Mouse (Mus musculus): ENCODE results near the gene Olfr1047. TPM values are rescaled to one million over a fixed set of nuclear protein-coding genes. Genes with fewer than 3 reads are reported as not detected.

Gene Olfr1047
- total and polyA plus RNA-seq, 3 experiments = not detected

DNA sequence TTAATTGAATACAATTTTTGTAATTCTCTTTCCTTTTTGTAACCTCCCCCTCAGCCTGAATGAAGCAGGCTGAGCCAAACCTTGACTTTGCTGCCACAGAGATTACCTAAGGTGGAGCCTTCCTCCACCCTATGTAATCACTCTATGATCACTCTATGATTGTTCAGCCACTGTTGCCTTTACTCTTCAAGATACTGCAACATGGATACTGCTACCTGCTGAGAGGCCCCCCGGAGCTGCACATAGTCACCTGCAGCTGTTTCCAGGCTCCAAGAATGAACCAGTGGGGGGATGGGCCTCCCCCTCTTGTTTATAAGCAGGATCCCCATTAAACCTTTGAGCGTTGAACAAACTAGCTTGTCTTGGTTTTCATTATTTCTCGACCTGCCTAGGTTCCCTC, 51.3 kb downstream of the Olfr1047 start:
- no peak overlapping the region for H3K27ac ChIP-seq (ENCODE audit: insufficient read depth, low read depth)
- DNase-seq (ENCODE audit: extremely low read depth) = no peak
- H3K9ac ChIP-seq (ENCODE audit: insufficient read depth, low read depth) = no peak overlapping the region
- H3K4me2 ChIP-seq (ENCODE audit: insufficient read depth, low read depth, poor library complexity, severe bottlenecking) = no peak overlapping the region
- TF ChIP-seq USF2 (conservative IDR thresholded peaks at IDR 0.05; ENCODE audit: low read depth, low read length) (no peak), TBP (conservative IDR thresholded peaks at IDR 0.05; ENCODE audit: low read depth, low read length) (no peak), RAD21 (IDR thresholded peaks at IDR 0.05; ENCODE audit: low read depth, low read length) (no peak), ZMIZ1 (IDR thresholded peaks at IDR 0.05; ENCODE audit: low read depth, low read length) (no peak), E2F4 (IDR thresholded peaks at IDR 0.05; ENCODE audit: insufficient replicate concordance, low read depth, low read length) (no peak), POLR2AphosphoS2 (IDR thresholded peaks at IDR 0.05; ENCODE audit: low read depth, low read length) (no peak), SMC3 (IDR thresholded peaks at IDR 0.05; ENCODE audit: low read depth, low read length) (no peak), EP300 (IDR thresholded peaks at IDR 0.05; ENCODE audit: low read length) (no peak), HCFC1 (IDR thresholded peaks at IDR 0.05; ENCODE audit: low read depth, low read length) (no peak), RCOR1 (conservative IDR thresholded peaks at IDR 0.05; ENCODE audit: low read depth, low read length) (no peak), NRF1 (IDR thresholded peaks at IDR 0.05; ENCODE audit: low read depth, low read length) (no peak), UBTF (IDR thresholded peaks at IDR 0.05; ENCODE audit: low read depth, low read length) (no peak), BHLHE40 (IDR thresholded peaks at IDR 0.05; ENCODE audit: low read depth, low read length) (no peak), MXI1 (IDR thresholded peaks at IDR 0.05; ENCODE audit: low read depth, low read length) (no peak), JUND (conservative IDR thresholded peaks at IDR 0.05; ENCODE audit: low read depth, low read length) (no peak)
- H3K4me1 ChIP-seq (ENCODE audit: control insufficient read depth in 1 of 2, insufficient read depth in 2 of 2) = no peaks in the 10 kb centered on the region
- no peaks in the 10 kb centered on the region for H3K36me3 ChIP-seq (replicated peaks in 1 of 2; ENCODE audit: control insufficient read depth in 1 of 2, insufficient read depth in 1 of 2, low read length in 1 of 2)
- no peaks in the 10 kb centered on the region for H3K79me2 ChIP-seq (replicated peaks; ENCODE audit: control insufficient read depth, extremely low read depth, insufficient read depth, poor library complexity, severe bottlenecking)
- no peaks in the 10 kb centered on the region for H3K27me3 ChIP-seq (replicated peaks)
- no peak overlapping the region for H3K4me3 ChIP-seq (replicated peaks in 1 of 3; ENCODE audit: low read depth in 2 of 3, low read length in 2 of 3, poor library complexity in 1 of 3)
- dilution Hi-C loops (cut with MboI; ENCODE audit: extremely low pct_ligation_motif_present, extremely low pct_unique_long_range_greater_than_20kb, low sequenced_read_pairs) (no loop called here), in situ Hi-C loops (cut with MboI; ENCODE audit: low pct_ligation_motif_present, low pct_unique_long_range_greater_than_20kb, low sequenced_read_pairs) (no loop called here)
- H3K9me3 ChIP-seq (replicated peaks; ENCODE audit: low read length) = peaks cover 16% of the 10 kb centered on the region

- Histone ChIP-seq H3K9ac (ENCODE audit: insufficient read depth, low read depth) (no peak within 1 kb of the TSS), H3K4me3 (replicated peaks in 1 of 3; ENCODE audit: low read depth in 2 of 3, low read length in 2 of 3, poor library complexity in 1 of 3) (no peak within 1 kb of the TSS), H3K27me3 (replicated peaks) (no peaks in the 10 kb centered on the region), H3K4me2 (ENCODE audit: insufficient read depth, low read depth, poor library complexity, severe bottlenecking) (no peak within 1 kb of the TSS), H3K79me2 (replicated peaks; ENCODE audit: control insufficient read depth, extremely low read depth, insufficient read depth, poor library complexity, severe bottlenecking) (no peaks in the 10 kb centered on the region), H3K4me1 (ENCODE audit: control insufficient read depth in 1 of 2, insufficient read depth in 2 of 2) (no peaks in the 10 kb centered on the region), H3K36me3 (replicated peaks in 1 of 2; ENCODE audit: control insufficient read depth in 1 of 2, insufficient read depth in 1 of 2, low read length in 1 of 2) (no peaks in the 10 kb centered on the region), H3K9me3 (replicated peaks; ENCODE audit: low read length) (peaks cover 14% of the 10 kb centered on the region), H3K27ac (ENCODE audit: insufficient read depth, low read depth) (no peak within 1 kb of the TSS)
- DNase-seq (ENCODE audit: extremely low read depth) = no peak
- TF ChIP-seq ELF1 (IDR thresholded peaks at IDR 0.05; ENCODE audit: low read depth, low read length) = no peak
- no peak for TF ChIP-seq JUN (IDR thresholded peaks at IDR 0.05; ENCODE audit: insufficient read depth, low read depth, low read length)
- TF ChIP-seq SIN3A (IDR thresholded peaks at IDR 0.05; ENCODE audit: low read length) = no peak
- dilution Hi-C loops (cut with MboI; ENCODE audit: extremely low pct_ligation_motif_present, extremely low pct_unique_long_range_greater_than_20kb, low sequenced_read_pairs) (no loop called here), in situ Hi-C loops (cut with MboI; ENCODE audit: low pct_ligation_motif_present, low pct_unique_long_range_greater_than_20kb, low sequenced_read_pairs) (no loop called here)
Measured at GRCm38 (mm10) chr2:86177720-86178119, 53.5 kb downstream of the Olfr1047 start, which contains the start of gene Olfr1044. Olfr1044 (minus strand) TSS chr2:86177820.

Other genes with a start within 250 kb of the Olfr1047 start
Only the 20 nearest of the 28 such genes appear.
- not detected in 2 replicates for gene Olfr1036, start 157.4 kb downstream of the Olfr1047 start, total RNA-seq (2012; rRNA removed)
- not detected in 2 replicates for gene Olfr1036, start 157.4 kb downstream of the Olfr1047 start, total RNA-seq (2014; rRNA removed)
- not detected in 2 replicates for gene Olfr1036, start 157.4 kb downstream of the Olfr1047 start, polyA plus RNA-seq (2012; ENCODE audit: insufficient read length, low read depth)
- not detected in 2 replicates for gene Olfr1037, start 144.0 kb downstream of the Olfr1047 start, total RNA-seq (2012; rRNA removed)
- gene Olfr1037, start 144.0 kb downstream of the Olfr1047 start, total RNA-seq (2014; rRNA removed) = not detected in 2 replicates
- gene Olfr1037, start 144.0 kb downstream of the Olfr1047 start, polyA plus RNA-seq (2012; ENCODE audit: insufficient read length, low read depth) = not detected in 2 replicates
- gene Olfr1039, start 95.5 kb downstream of the Olfr1047 start, total RNA-seq (2012; rRNA removed) = not detected in 2 replicates
- gene Olfr1039, start 95.5 kb downstream of the Olfr1047 start, total RNA-seq (2014; rRNA removed) = not detected in 2 replicates
- gene Olfr1039, start 95.5 kb downstream of the Olfr1047 start, polyA plus RNA-seq (2012; ENCODE audit: insufficient read length, low read depth) = not detected in 2 replicates
- gene Olfr1040, start 84.7 kb downstream of the Olfr1047 start, total RNA-seq (2012; rRNA removed) = not detected in 2 replicates
- gene Olfr1040, start 84.7 kb downstream of the Olfr1047 start, total RNA-seq (2014; rRNA removed) = not detected in 2 replicates
- not detected in 2 replicates for gene Olfr1040, start 84.7 kb downstream of the Olfr1047 start, polyA plus RNA-seq (2012; ENCODE audit: insufficient read length, low read depth)
- gene Olfr1042, start 69.6 kb downstream of the Olfr1047 start, total RNA-seq (2012; rRNA removed) = not detected in 2 replicates
- not detected in 2 replicates for gene Olfr1042, start 69.6 kb downstream of the Olfr1047 start, total RNA-seq (2014; rRNA removed)
- gene Olfr1042, start 69.6 kb downstream of the Olfr1047 start, polyA plus RNA-seq (2012; ENCODE audit: insufficient read length, low read depth) = not detected in 2 replicates
- gene Olfr1043, start 63.9 kb downstream of the Olfr1047 start, total RNA-seq (2012; rRNA removed) = not detected in 2 replicates
- gene Olfr1043, start 63.9 kb downstream of the Olfr1047 start, total RNA-seq (2014; rRNA removed) = not detected in 2 replicates
- gene Olfr1043, start 63.9 kb downstream of the Olfr1047 start, polyA plus RNA-seq (2012; ENCODE audit: insufficient read length, low read depth) = not detected in 2 replicates
- gene Olfr1044, start 53.6 kb downstream of the Olfr1047 start, total RNA-seq (2012; rRNA removed) = not detected in 2 replicates
- not detected in 2 replicates for gene Olfr1044, start 53.6 kb downstream of the Olfr1047 start, total RNA-seq (2014; rRNA removed)
- gene Olfr1044, start 53.6 kb downstream of the Olfr1047 start, polyA plus RNA-seq (2012; ENCODE audit: insufficient read length, low read depth) = not detected in 2 replicates
- gene Olfr52, start 45.7 kb downstream of the Olfr1047 start, total RNA-seq (2012; rRNA removed) = not detected in 2 replicates
- not detected in 2 replicates for gene Olfr52, start 45.7 kb downstream of the Olfr1047 start, total RNA-seq (2014; rRNA removed)
- not detected in 2 replicates for gene Olfr52, start 45.7 kb downstream of the Olfr1047 start, polyA plus RNA-seq (2012; ENCODE audit: insufficient read length, low read depth)
- gene Olfr1045, start 28.4 kb downstream of the Olfr1047 start, total RNA-seq (2012; rRNA removed) = not detected in 2 replicates
- gene Olfr1045, start 28.4 kb downstream of the Olfr1047 start, total RNA-seq (2014; rRNA removed) = not detected in 2 replicates
- gene Olfr1045, start 28.4 kb downstream of the Olfr1047 start, polyA plus RNA-seq (2012; ENCODE audit: insufficient read length, low read depth) = not detected in 2 replicates
- not detected in 2 replicates for gene Olfr1046, start 12.1 kb downstream of the Olfr1047 start, total RNA-seq (2012; rRNA removed)
- gene Olfr1046, start 12.1 kb downstream of the Olfr1047 start, total RNA-seq (2014; rRNA removed) = not detected in 2 replicates
- gene Olfr1046, start 12.1 kb downstream of the Olfr1047 start, polyA plus RNA-seq (2012; ENCODE audit: insufficient read length, low read depth) = not detected in 2 replicates
- not detected in 2 replicates for gene Olfr1048, start 8.9 kb upstream of the Olfr1047 start, total RNA-seq (2012; rRNA removed)
- gene Olfr1048, start 8.9 kb upstream of the Olfr1047 start, total RNA-seq (2014; rRNA removed) = not detected in 2 replicates
- not detected in 2 replicates for gene Olfr1048, start 8.9 kb upstream of the Olfr1047 start, polyA plus RNA-seq (2012; ENCODE audit: insufficient read length, low read depth)
- gene Olfr1049, start 26.9 kb upstream of the Olfr1047 start, total RNA-seq (2012; rRNA removed) = not detected in 2 replicates
- not detected in 2 replicates for gene Olfr1049, start 26.9 kb upstream of the Olfr1047 start, total RNA-seq (2014; rRNA removed)
- not detected in 2 replicates for gene Olfr1049, start 26.9 kb upstream of the Olfr1047 start, polyA plus RNA-seq (2012; ENCODE audit: insufficient read length, low read depth)
- gene Olfr1051, start 47.7 kb upstream of the Olfr1047 start, total RNA-seq (2012; rRNA removed) = not detected in 2 replicates
- gene Olfr1051, start 47.7 kb upstream of the Olfr1047 start, total RNA-seq (2014; rRNA removed) = not detected in 2 replicates
- gene Olfr1051, start 47.7 kb upstream of the Olfr1047 start, polyA plus RNA-seq (2012; ENCODE audit: insufficient read length, low read depth) = not detected in 2 replicates
- gene Olfr1052, start 61.1 kb upstream of the Olfr1047 start, total RNA-seq (2012; rRNA removed) = not detected in 2 replicates
- gene Olfr1052, start 61.1 kb upstream of the Olfr1047 start, total RNA-seq (2014; rRNA removed) = not detected in 2 replicates
- gene Olfr1052, start 61.1 kb upstream of the Olfr1047 start, polyA plus RNA-seq (2012; ENCODE audit: insufficient read length, low read depth) = not detected in 2 replicates
- not detected in 2 replicates for gene Olfr1053, start 83.9 kb upstream of the Olfr1047 start, total RNA-seq (2012; rRNA removed)
- not detected in 2 replicates for gene Olfr1053, start 83.9 kb upstream of the Olfr1047 start, total RNA-seq (2014; rRNA removed)
- not detected in 2 replicates for gene Olfr1053, start 83.9 kb upstream of the Olfr1047 start, polyA plus RNA-seq (2012; ENCODE audit: insufficient read length, low read depth)
- not detected in 2 replicates for gene Olfr1054, start 104.0 kb upstream of the Olfr1047 start, total RNA-seq (2012; rRNA removed)
- gene Olfr1054, start 104.0 kb upstream of the Olfr1047 start, total RNA-seq (2014; rRNA removed) = not detected in 2 replicates
- gene Olfr1054, start 104.0 kb upstream of the Olfr1047 start, polyA plus RNA-seq (2012; ENCODE audit: insufficient read length, low read depth) = not detected in 2 replicates
- 0.17 and 0.68 TPM in 2 replicates for gene Olfr1055, start 118.9 kb upstream of the Olfr1047 start, total RNA-seq (2012; rRNA removed)
- gene Olfr1055, start 118.9 kb upstream of the Olfr1047 start, total RNA-seq (2014; rRNA removed) = not detected in 2 replicates
- not detected in 2 replicates for gene Olfr1055, start 118.9 kb upstream of the Olfr1047 start, polyA plus RNA-seq (2012; ENCODE audit: insufficient read length, low read depth)
- gene Olfr1056, start 131.1 kb upstream of the Olfr1047 start, total RNA-seq (2012; rRNA removed) = not detected in 2 replicates
- not detected in 2 replicates for gene Olfr1056, start 131.1 kb upstream of the Olfr1047 start, total RNA-seq (2014; rRNA removed)
- gene Olfr1056, start 131.1 kb upstream of the Olfr1047 start, polyA plus RNA-seq (2012; ENCODE audit: insufficient read length, low read depth) = not detected in 2 replicates
- not detected in 2 replicates for gene Olfr1057, start 147.0 kb upstream of the Olfr1047 start, total RNA-seq (2012; rRNA removed)
- not detected in 2 replicates for gene Olfr1057, start 147.0 kb upstream of the Olfr1047 start, total RNA-seq (2014; rRNA removed)
- gene Olfr1057, start 147.0 kb upstream of the Olfr1047 start, polyA plus RNA-seq (2012; ENCODE audit: insufficient read length, low read depth) = not detected in 2 replicates
- gene Olfr1058, start 157.2 kb upstream of the Olfr1047 start, total RNA-seq (2012; rRNA removed) = not detected in 2 replicates
- gene Olfr1058, start 157.2 kb upstream of the Olfr1047 start, total RNA-seq (2014; rRNA removed) = not detected in 2 replicates
- gene Olfr1058, start 157.2 kb upstream of the Olfr1047 start, polyA plus RNA-seq (2012; ENCODE audit: insufficient read length, low read depth) = not detected in 2 replicates